Mouse (Mus musculus) adrenal gland, adult 8-10 months (tissue): ENCODE data around the gene Abcb11. TPM values are rescaled to one million over a fixed set of nuclear protein-coding genes. Genes with fewer than 3 reads are reported as not detected.

Source experiments
- DNase-seq: peaks from one replicate; pipeline ENCODE4 v3.0.0; 2022
- total RNA-seq, 4 experiments: library from RNA; stranded (reverse); gene quantifications; 2 replicates each; pipeline ENCODE4 v1.2.4; 2022

The Abcb11 gene
- total RNA-seq, 4 experiments from 2014 or later: 0.46 TPM; not detected in 3

GRCm38 (mm10) chr2:69188732-69189131 is 153.7 kb downstream of the Abcb11 start:
- DNase-seq: no peak

Other genes with a start within 250 kb of the Abcb11 start
- 10 to 100 TPM in 1 of 4 experiments, 1 to 10 TPM in 3; 6.1 to 10.8 (median 8.8) TPM for gene Nostrin, start 206.8 kb downstream of the Abcb11 start, total RNA-seq
- 1 to 10 TPM; 1.0 to 2.2 (median 1.5) TPM for gene Spc25, start 136.4 kb downstream of the Abcb11 start, total RNA-seq
- not detected for gene G6pc2, start 131.5 kb downstream of the Abcb11 start, total RNA-seq
- gene Dhrs9, start 37.8 kb upstream of the Abcb11 start, total RNA-seq: 1 to 10 TPM in 2 of 4 experiments, under 1 TPM in 2; 0.12 to 1.7 (median 0.73) TPM
- gene Lrp2, start 243.4 kb upstream of the Abcb11 start, total RNA-seq: under 1 TPM; 0.15 to 0.42 (median 0.24) TPM